Mouse (Mus musculus): ENCODE data around the gene Tmco5. TPM values are rescaled to one million over a fixed set of nuclear protein-coding genes. Genes with fewer than 3 reads are reported as not detected.
"Not testable (repeated sequence)": the region's sequence is repeated elsewhere in the genome, so short reads cannot be mapped to it uniquely, and the experiment has no call there.

The Tmco5 gene
- total RNA-seq, 2 experiments from 2014 or later: not detected

- ATAC-seq (replicated peaks; ENCODE audit: poor library complexity): peak; percentile 59
Observed at GRCm38 (mm10) chr2:116922580-116923500, 44.3 kb downstream of the Tmco5 start.

- ATAC-seq (replicated peaks; ENCODE audit: poor library complexity): no peak
Observed at GRCm38 (mm10) chr2:116923684-116924083, 45.2 kb downstream of the Tmco5 start.

- ATAC-seq (replicated peaks; ENCODE audit: poor library complexity): no peak
Observed at GRCm38 (mm10) chr2:116924292-116924691, 45.8 kb downstream of the Tmco5 start.

DNA sequence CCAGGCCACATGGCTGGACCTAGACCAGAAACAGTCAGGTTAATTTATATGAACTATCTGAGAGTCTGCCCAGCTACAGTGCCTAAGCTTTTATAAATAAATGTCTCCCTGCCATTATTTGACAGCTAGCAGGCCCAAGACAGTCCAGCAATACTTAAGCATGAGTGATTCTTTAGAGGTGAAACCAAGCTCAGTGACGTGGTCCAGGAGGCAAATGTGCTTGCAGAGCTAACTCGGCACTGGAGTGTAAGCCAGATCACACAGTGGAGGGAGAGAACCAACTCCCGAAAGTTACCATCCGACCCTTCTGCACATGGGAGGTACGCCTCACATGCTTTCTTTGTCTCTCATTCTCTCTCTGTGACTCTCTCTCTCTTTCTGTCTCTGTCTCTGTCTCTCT is 46.7 kb downstream of the Tmco5 start:
- ATAC-seq (replicated peaks; ENCODE audit: poor library complexity): no peak

DNA sequence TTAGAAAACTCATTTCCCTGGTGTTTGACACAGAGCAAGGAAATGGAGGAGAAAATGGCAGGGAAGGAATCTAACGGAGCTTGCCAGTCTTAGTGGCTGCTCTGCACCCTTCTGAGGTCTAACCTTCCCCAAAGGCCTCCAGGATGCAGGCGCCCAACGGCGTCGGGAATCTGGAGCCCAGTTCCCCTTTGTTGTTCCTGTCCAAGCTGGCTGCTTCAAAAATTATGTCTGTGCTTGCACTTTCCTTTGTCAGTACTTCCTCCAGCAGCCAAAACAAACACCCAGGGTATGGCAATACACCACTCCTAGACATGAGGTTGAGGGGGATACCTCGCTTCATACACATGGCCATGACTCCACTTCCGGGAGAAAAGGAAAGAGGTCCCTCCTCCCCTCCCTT is 53.7 kb downstream of the Tmco5 start:
- ATAC-seq (replicated peaks; ENCODE audit: poor library complexity): peak; percentile 88

GRCm38 (mm10) chr2:116934236-116934635 is 55.7 kb downstream of the Tmco5 start:
- not testable (repeated sequence) for ATAC-seq (replicated peaks; ENCODE audit: poor library complexity)

GRCm38 (mm10) chr2:116934776-116935175 is 56.3 kb downstream of the Tmco5 start:
- no peak for ATAC-seq (replicated peaks; ENCODE audit: poor library complexity)

DNA sequence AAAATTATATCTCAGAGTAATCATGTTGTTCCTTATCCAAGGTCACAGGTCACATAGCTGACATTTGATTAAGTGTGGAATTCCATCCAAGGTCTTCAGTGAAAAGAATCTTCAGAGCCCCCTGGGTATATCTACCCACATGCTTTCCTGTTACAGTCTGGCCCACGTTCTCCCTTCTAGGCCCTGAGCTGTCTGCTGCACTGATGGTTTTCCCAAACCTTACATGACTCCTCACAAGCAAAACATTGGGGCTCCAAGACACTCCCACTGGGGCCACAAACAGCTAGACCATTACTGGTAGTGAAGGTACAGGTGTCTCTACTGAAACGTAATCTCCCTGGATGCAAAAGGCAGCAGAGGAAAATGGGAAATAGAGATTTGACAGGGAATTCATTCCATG is 57.9 kb downstream of the Tmco5 start:
- no peak for ATAC-seq (replicated peaks; ENCODE audit: poor library complexity)

- no peak for ATAC-seq (replicated peaks; ENCODE audit: poor library complexity)
Observed at GRCm38 (mm10) chr2:116937166-116937565, 58.7 kb downstream of the Tmco5 start.

- ATAC-seq (replicated peaks; ENCODE audit: poor library complexity): no peak
Observed at GRCm38 (mm10) chr2:116941816-116942215, 63.3 kb downstream of the Tmco5 start.

Other genes with a start within 250 kb of the Tmco5 start
- gene Spred1, start 242.7 kb downstream of the Tmco5 start, total RNA-seq (2015): 18.0 and 21.3 TPM in 2 replicates
- 16.9 and 23.3 TPM in 2 replicates for gene Spred1, start 242.7 kb downstream of the Tmco5 start, total RNA-seq (2017)